Mouse (Mus musculus) neural tube, embryonic 14.5 days (tissue): ENCODE data around the gene Olfr90. TPM values are rescaled to one million over a fixed set of nuclear protein-coding genes. Genes with fewer than 3 reads are reported as not detected.

Source experiments
- ATAC-seq: fragments of 200-750 bp; cut with Nextera tagmentation; 2 replicates; pipeline ENCODE4 v1.8.0; 2017; ENCODE audit warnings: low read depth, mild to moderate bottlenecking, moderate TSS enrichment, moderate library complexity
- H3K27ac ChIP-seq: fragments of 300-500 bp; sonication (generic); 2 replicates; pipeline ENCODE4 v1.5.1; 2014; ENCODE audit warnings: low read depth, mild to moderate bottlenecking, control low read depth, low read length, moderate library complexity, mixed read lengths
- H3K27me3 ChIP-seq: fragments of 300-500 bp; sonication (generic); 2 replicates; pipeline ENCODE4 v1.6.1; 2014; ENCODE audit warnings: low read length; ENCODE audit not compliant: control insufficient read depth, insufficient read depth
- H3K36me3 ChIP-seq: fragments of 300-500 bp; sonication (generic); 2 replicates; pipeline ENCODE4 v1.6.1; 2014; ENCODE audit warnings: low read length, mixed read lengths; ENCODE audit not compliant: control insufficient read depth, insufficient read depth
- H3K4me1 ChIP-seq: fragments of 300-500 bp; sonication (generic); 2 replicates; pipeline ENCODE4 v1.6.1; 2014; ENCODE audit warnings: low read length; ENCODE audit not compliant: control insufficient read depth, insufficient read depth
- H3K4me2 ChIP-seq: fragments of 300-500 bp; sonication (generic); 2 replicates; pipeline ENCODE4 v1.6.1; 2014; ENCODE audit warnings: mild to moderate bottlenecking, low read depth, low read length, control low read depth
- H3K4me3 ChIP-seq: fragments of 300-500 bp; sonication (generic); 2 replicates; pipeline ENCODE4 v1.5.1; 2014; ENCODE audit warnings: low read depth, low read length, control low read depth, mixed read lengths
- H3K9ac ChIP-seq: fragments of 300-500 bp; sonication (generic); replicated peaks from 2 replicates; pipeline ENCODE4 v1.6.1; 2014; ENCODE audit warnings: low read depth, mild to moderate bottlenecking, control low read depth, low read length, mixed read lengths
- H3K9me3 ChIP-seq: fragments of 300-500 bp; sonication (generic); 2 replicates; pipeline ENCODE4 v1.6.1; 2016; ENCODE audit warnings: low read length; ENCODE audit not compliant: control insufficient read depth
- WGBS: fragments of 180-500 bp; shearing (Covaris S2); extraction: QIAGEN DNeasy Blood & Tissue Kit; methylation state at CpG from one replicate; pipeline ENCODE4 v1.1.7; 2014; 5-methylcytosine and 5-hydroxymethylcytosine counted together
- polyA plus RNA-seq: library from polyadenylated mRNA; unstranded; fragments of >200 nt; fragmentation: Nextera tagmentation; extraction: Ambion mirVana; gene quantifications from 2 replicates; pipeline ENCODE4 v1.2.1, GENCODE M21; 2014

Olfr90 gene
- polyA plus RNA-seq, 1 experiment from 2014 or later = 0.12 TPM

GRCm38 (mm10) chr17:37050399-37050798 lies 37.9 kb downstream of the Olfr90 start:
- Histone ChIP-seq H3K4me1 (peaks cover 38% of the 10 kb centered on the region), H3K4me2 (peak overlapping the region; percentile 84), H3K9me3 (no peaks in the 10 kb centered on the region), H3K9ac (peak overlapping the region; percentile 77), H3K27ac (peak overlapping the region; percentile 81), H3K4me3 (peak overlapping the region; percentile 56), H3K27me3 (no peaks in the 10 kb centered on the region), H3K36me3 (peaks cover 3% of the 10 kb centered on the region; the same call in 1 of the 2 replicates)
- 0% methylated on average over 22 of the region's 22 CpGs for WGBS
- ATAC-seq = peak; percentile 64

GRCm38 (mm10) chr17:37049570-37050310 lies 38.6 kb downstream of the Olfr90 start:
- peak overlapping the region; percentile 77 for H3K9ac ChIP-seq
- peak overlapping the region; percentile 84 for H3K4me2 ChIP-seq
- H3K9me3 ChIP-seq = no peaks in the 10 kb centered on the region
- peak; percentile 3 for ATAC-seq
- peak overlapping the region; percentile 81 for H3K27ac ChIP-seq
- 2% methylated on average over 39 of the region's 39 CpGs for WGBS
- no peaks in the 10 kb centered on the region; the same call in 1 of the 2 replicates for H3K36me3 ChIP-seq
- no peaks in the 10 kb centered on the region for H3K27me3 ChIP-seq
- H3K4me3 ChIP-seq = peak overlapping the region; percentile 56
- H3K4me1 ChIP-seq = peaks cover 38% of the 10 kb centered on the region

- 64% methylated on average over 7 of the region's 7 CpGs for WGBS
- Histone ChIP-seq H3K27me3 (no peaks in the 10 kb centered on the region), H3K4me2 (peak overlapping the region; percentile 84), H3K9ac (0 out of 2 replicates have a peak overlapping the region, but pooled peaks have one; percentile 21), H3K9me3 (no peaks in the 10 kb centered on the region), H3K36me3 (no peaks in the 10 kb centered on the region; the same call in 1 of the 2 replicates), H3K4me1 (peaks cover 38% of the 10 kb centered on the region), H3K27ac (no peak overlapping the region), H3K4me3 (peak overlapping the region; percentile 88)
- no peak for ATAC-seq
Observed at GRCm38 (mm10) chr17:37048383-37048782, 39.9 kb downstream of the Olfr90 start.

GRCm38 (mm10) chr17:37047981-37048380 lies 40.3 kb downstream of the Olfr90 start:
- Histone ChIP-seq H3K27me3 (no peaks in the 10 kb centered on the region), H3K9me3 (no peaks in the 10 kb centered on the region), H3K4me2 (peak overlapping the region; percentile 84), H3K27ac (no peak overlapping the region), H3K36me3 (no peaks in the 10 kb centered on the region; the same call in 1 of the 2 replicates), H3K9ac (0 out of 2 replicates have a peak overlapping the region, but pooled peaks have one; percentile 21), H3K4me3 (peak overlapping the region; percentile 88), H3K4me1 (peaks cover 38% of the 10 kb centered on the region)
- 20% methylated on average over 3 of the region's 3 CpGs for WGBS
- ATAC-seq = no peak

GRCm38 (mm10) chr17:37047332-37047976 lies 40.8 kb downstream of the Olfr90 start:
- Histone ChIP-seq H3K9me3 (no peaks in the 10 kb centered on the region), H3K9ac (peak overlapping the region; percentile 98; the same call in 1 of the 2 replicates), H3K36me3 (no peaks in the 10 kb centered on the region), H3K4me2 (peak overlapping the region; percentile 84), H3K4me3 (peak overlapping the region; percentile 88), H3K27ac (0 out of 2 replicates have a peak overlapping the region, but pooled peaks have one; percentile 30), H3K27me3 (no peaks in the 10 kb centered on the region), H3K4me1 (peaks cover 38% of the 10 kb centered on the region)
- ATAC-seq = no peak
- 14% methylated on average over 19 of the region's 19 CpGs for WGBS

- Histone ChIP-seq H3K27ac (peak overlapping the region; percentile 94), H3K36me3 (no peaks in the 10 kb centered on the region), H3K4me2 (peak overlapping the region; percentile 84), H3K9me3 (no peaks in the 10 kb centered on the region), H3K4me1 (peaks cover 33% of the 10 kb centered on the region), H3K4me3 (peak overlapping the region; percentile 88), H3K27me3 (no peaks in the 10 kb centered on the region), H3K9ac (peak overlapping the region; percentile 98)
- WGBS = under 1% methylated on average over 51 of the region's 58 CpGs
- peak; percentile 57 for ATAC-seq
Observed at GRCm38 (mm10) chr17:37046312-37047112, 41.8 kb downstream of the Olfr90 start.

- no peaks in the 10 kb centered on the region for H3K36me3 ChIP-seq
- no peaks in the 10 kb centered on the region for H3K27me3 ChIP-seq
- H3K4me1 ChIP-seq = peaks cover 29% of the 10 kb centered on the region
- WGBS = under 1% methylated on average over 47 of the region's 55 CpGs
- ATAC-seq = peak; percentile 84
- H3K9ac ChIP-seq = peak within 1 kb of the TSS; percentile 98
- H3K4me2 ChIP-seq = peak within 1 kb of the TSS; percentile 84
- H3K9me3 ChIP-seq = no peaks in the 10 kb centered on the region
- H3K4me3 ChIP-seq = peak within 1 kb of the TSS; percentile 88
- peak within 1 kb of the TSS; percentile 94 for H3K27ac ChIP-seq
Observed at GRCm38 (mm10) chr17:37045611-37046311, 42.5 kb downstream of the Olfr90 start, which contains the start of gene Gabbr1. TSS of gene Gabbr1 (plus strand) at chr17:37045966.

GRCm38 (mm10) chr17:37044651-37045244 lies 43.6 kb downstream of the Olfr90 start:
- H3K4me1 ChIP-seq = peaks cover 25% of the 10 kb centered on the region
- no peaks in the 10 kb centered on the region for H3K9me3 ChIP-seq
- H3K27me3 ChIP-seq = no peaks in the 10 kb centered on the region
- ATAC-seq = no peak
- H3K27ac ChIP-seq = peak overlapping the region; percentile 94
- H3K4me3 ChIP-seq = peak overlapping the region; percentile 88
- WGBS = 82% methylated on average over 7 of the region's 7 CpGs
- H3K4me2 ChIP-seq = peak overlapping the region; percentile 84
- no peaks in the 10 kb centered on the region for H3K36me3 ChIP-seq
- H3K9ac ChIP-seq = peak overlapping the region; percentile 98
